In the genomic region with DNA sequence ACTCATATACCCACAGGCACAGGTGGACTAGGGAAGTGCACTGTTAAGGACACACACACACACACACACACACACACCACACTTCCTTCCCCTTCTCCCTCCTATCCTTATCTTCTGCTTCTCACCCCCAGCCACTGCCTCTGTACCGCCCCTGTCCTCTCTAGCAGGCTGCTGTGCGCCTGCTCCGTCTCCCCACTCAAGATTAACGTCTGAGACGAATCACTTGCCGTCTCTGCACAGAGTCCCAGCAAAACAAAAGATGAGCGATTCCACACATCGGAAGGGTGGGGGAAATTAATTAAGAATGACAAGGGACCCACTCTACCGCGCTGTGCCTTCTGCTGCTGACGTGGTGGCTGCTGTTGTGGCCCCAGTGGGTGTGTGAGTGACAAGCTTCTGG, we compare ENCODE assay signal across 17 mouse cellular contexts.
DNase-seq lines count a peak whose midpoint lies in the region; ATAC-seq and TF ChIP-seq lines count a peak whose summit lies in the region.
"Had no signal": no experiment of that assay in that cellular context is flagged by ENCODE, and none has a peak within 500 bp of the region (broad histone marks: within the 10 kb centered on the region; RNA-seq: fewer than 3 reads in every experiment).

No protein-coding gene starts in this region.

- no peaks in the 10 kb centered on the region for H3K36me3 ChIP-seq in hindbrain, embryonic 12.5 days
- H3K36me3 ChIP-seq in midbrain, embryonic 15.5 days (replicated peaks) = no peaks in the 10 kb centered on the region
- no peaks in the 10 kb centered on the region for H3K36me3 ChIP-seq in intestine, embryonic 15.5 days
- H3K36me3 ChIP-seq: liver, embryonic 15.5 days had no signal

- H3K9ac ChIP-seq in hindbrain, embryonic 12.5 days = no peak overlapping the region; the same call in 1 of the 2 replicates
- no peak overlapping the region for H3K9ac ChIP-seq in midbrain, embryonic 15.5 days
- no peak overlapping the region for H3K9ac ChIP-seq in intestine, embryonic 15.5 days
- H3K9ac ChIP-seq: liver, embryonic 15.5 days had no signal

- no peak overlapping the region; the same call in 1 of the 2 replicates for H3K4me2 ChIP-seq in hindbrain, embryonic 12.5 days (replicated peaks)
- no peak overlapping the region for H3K4me2 ChIP-seq in midbrain, embryonic 15.5 days
- H3K4me2 ChIP-seq in intestine, embryonic 15.5 days (replicated peaks) = no peak overlapping the region
- H3K4me2 ChIP-seq: liver, embryonic 15.5 days had no signal

- H3K27ac ChIP-seq in cortical plate, adult 2 months (ENCODE audit: insufficient read depth, low read length) = peak overlapping the region; percentile 40
- H3K27ac ChIP-seq in hindbrain, embryonic 12.5 days = no peak overlapping the region
- H3K27ac ChIP-seq in midbrain, embryonic 15.5 days = no peak overlapping the region
- no peak overlapping the region for H3K27ac ChIP-seq in intestine, embryonic 15.5 days
- H3K27ac ChIP-seq: heart, adult 2 months; liver, embryonic 15.5 days; stomach, postnatal 0 days had no signal

- DNase-seq in brain, adult 2 months (ENCODE audit: low read depth, low spot score) = peak; percentile 44
- no peak for DNase-seq in spleen, postnatal 14 days (ENCODE audit: low spot score in 2 of 2)
- DNase-seq: cerebellum, adult 2 months; heart, adult 2 months; heart, postnatal 14 days; kidney, postnatal 14 days; left cerebral cortex, postnatal 4 days; lung, postnatal 36 days had no signal

- 31% methylated on average over 11 of the region's 11 CpGs for WGBS in hindbrain, embryonic 12.5 days
- WGBS in midbrain, embryonic 15.5 days = 19% methylated on average over 11 of the region's 11 CpGs
- WGBS in intestine, embryonic 15.5 days = 53% methylated on average over 11 of the region's 11 CpGs

- H3K4me1 ChIP-seq in cortical plate, adult 2 months (ENCODE audit: control insufficient read depth, insufficient read depth, low read length) = peaks cover 46% of the 10 kb centered on the region
- H3K4me1 ChIP-seq in hindbrain, embryonic 12.5 days = peaks cover 53% of the 10 kb centered on the region
- peaks cover 52% of the 10 kb centered on the region for H3K4me1 ChIP-seq in midbrain, embryonic 15.5 days
- no peaks in the 10 kb centered on the region for H3K4me1 ChIP-seq in intestine, embryonic 15.5 days (replicated peaks)
- H3K4me1 ChIP-seq: liver, embryonic 15.5 days had no signal

- H3K4me3 ChIP-seq in cortical plate, adult 2 months (ENCODE audit: insufficient read depth, low read length) = no peak overlapping the region
- no peak overlapping the region for H3K4me3 ChIP-seq in hindbrain, embryonic 12.5 days
- no peak overlapping the region for H3K4me3 ChIP-seq in midbrain, embryonic 15.5 days
- no peak overlapping the region for H3K4me3 ChIP-seq in intestine, embryonic 15.5 days (replicated peaks)
- H3K4me3 ChIP-seq: erythroblast, embryonic 14.5 days; heart, adult 2 months; liver, embryonic 15.5 days had no signal

- peaks cover 12% of the 10 kb centered on the region; the same call in 1 of the 2 replicates for H3K27me3 ChIP-seq in hindbrain, embryonic 12.5 days
- H3K27me3 ChIP-seq in midbrain, embryonic 15.5 days (replicated peaks) = 0 out of 2 replicates have a peak, but pooled peaks cover 3% of the 10 kb centered on the region
- H3K27me3 ChIP-seq in intestine, embryonic 15.5 days (replicated peaks) = no peaks in the 10 kb centered on the region
- H3K27me3 ChIP-seq: liver, embryonic 15.5 days had no signal

- TF ChIP-seq CTCF in cortical plate, adult 2 months (IDR thresholded peaks at IDR 0.05; ENCODE audit: extremely low read depth, insufficient read depth, low read length) = no peak

- no peaks in the 10 kb centered on the region for H3K9me3 ChIP-seq in hindbrain, embryonic 12.5 days (replicated peaks)
- no peaks in the 10 kb centered on the region for H3K9me3 ChIP-seq in midbrain, embryonic 15.5 days
- no peaks in the 10 kb centered on the region for H3K9me3 ChIP-seq in intestine, embryonic 15.5 days
- H3K9me3 ChIP-seq: liver, embryonic 15.5 days had no signal

- ATAC-seq in hindbrain, embryonic 12.5 days (ENCODE audit: low FRiP score) = 0 out of 2 replicates have a peak, but pooled peaks have one; percentile 1
- ATAC-seq in midbrain, embryonic 15.5 days (replicated peaks) = peak; percentile 19; the same call in 1 of the 2 replicates
- no peak for ATAC-seq in activated CD4-positive, CD25-positive, alpha-beta regulatory T cell, adult 4 months
- ATAC-seq in intestine, embryonic 15.5 days = no peak
- ATAC-seq: intestine, postnatal 0 days had no signal

- no peak for TF ChIP-seq POLR2A in cortical plate, adult 2 months (IDR thresholded peaks at IDR 0.05; ENCODE audit: extremely low read depth, insufficient read depth, low read length)

Comparison
In these comparisons a context has a peak if more than half of its experiments do, and no peak if none do; other contexts are left out.
1. ATAC-seq: peak in hindbrain, embryonic 12.5 days (single experiment) and midbrain, embryonic 15.5 days (single experiment); none in activated CD4-positive, CD25-positive, alpha-beta regulatory T cell, adult 4 months (single experiment) and intestine, embryonic 15.5 days (single experiment).